Mouse (Mus musculus) embryonic facial prominence, embryonic 11.5 days (tissue): ENCODE measurements around the gene Morn3. TPM values are rescaled to one million over a fixed set of nuclear protein-coding genes. Genes with fewer than 3 reads are reported as not detected.
A peak's percentile ranks its signal among the peaks of the same experiment; 100 is the strongest.

Experiments used
- ATAC-seq: fragments of 200-750 bp; cut with Nextera tagmentation; replicated peaks from 2 replicates; pipeline ENCODE4 v1.8.0; 2017; ENCODE audit warnings: low read depth; ENCODE audit not compliant: insufficient number of reproducible peaks, low FRiP score, low TSS enrichment
- DNase-seq: peaks from one replicate; pipeline ENCODE4 v3.0.0-alpha.2; 2015; ENCODE audit warnings: low spot score
- H3K27ac ChIP-seq: fragments of 300-500 bp; sonication (generic); replicated peaks from 2 replicates; pipeline ENCODE4 v1.5.1; 2014; ENCODE audit warnings: mild to moderate bottlenecking, low read depth, low read length, control low read depth
- H3K27me3 ChIP-seq: fragments of 300-500 bp; sonication (generic); 2 replicates; pipeline ENCODE4 v1.6.1; 2014; ENCODE audit warnings: mild to moderate bottlenecking, low read length, moderate library complexity, mixed read lengths; ENCODE audit not compliant: control insufficient read depth, insufficient read depth
- H3K36me3 ChIP-seq: fragments of 300-500 bp; sonication (generic); replicated peaks from 2 replicates; pipeline ENCODE4 v1.6.1; 2014; ENCODE audit warnings: low read depth, mild to moderate bottlenecking, low read length, moderate library complexity, mixed read lengths; ENCODE audit not compliant: control insufficient read depth, insufficient read depth
- H3K4me1 ChIP-seq: fragments of 300-500 bp; sonication (generic); 2 replicates; pipeline ENCODE4 v1.6.1; 2014; ENCODE audit warnings: low read length, mixed read lengths; ENCODE audit not compliant: control insufficient read depth, insufficient read depth
- H3K4me2 ChIP-seq: fragments of 300-500 bp; sonication (generic); 2 replicates; pipeline ENCODE4 v1.6.1; 2014; ENCODE audit warnings: low read depth, mild to moderate bottlenecking, control low read depth, low read length, moderate library complexity
- H3K4me3 ChIP-seq: fragments of 300-500 bp; sonication (generic); 2 replicates; pipeline ENCODE4 v1.5.1; 2014; ENCODE audit warnings: low read depth, low read length, control low read depth
- H3K9ac ChIP-seq: fragments of 300-500 bp; sonication (generic); replicated peaks from 2 replicates; pipeline ENCODE4 v1.6.1; 2014; ENCODE audit warnings: mild to moderate bottlenecking, control low read depth, low read length
- H3K9me3 ChIP-seq: fragments of 300-500 bp; sonication (generic); replicated peaks from 2 replicates; pipeline ENCODE4 v1.6.1; 2016; ENCODE audit warnings: mild to moderate bottlenecking, low read length, inconsistent platforms, mixed read lengths; ENCODE audit not compliant: control insufficient read depth
- WGBS: fragments of 180-500 bp; shearing (Covaris S2); extraction: QIAGEN DNeasy Blood & Tissue Kit; methylation state at CpG from one replicate; pipeline ENCODE4 v1.1.7; 2014; 5-methylcytosine and 5-hydroxymethylcytosine counted together
- polyA plus RNA-seq: library from polyadenylated mRNA; unstranded; fragments of >200 nt; fragmentation: Nextera tagmentation; extraction: Ambion mirVana; gene quantifications from 2 replicates; pipeline ENCODE4 v1.2.1, GENCODE M21; 2014

Gene Morn3
- polyA plus RNA-seq, 1 experiment from 2014 or later = 0.91 TPM

DNA sequence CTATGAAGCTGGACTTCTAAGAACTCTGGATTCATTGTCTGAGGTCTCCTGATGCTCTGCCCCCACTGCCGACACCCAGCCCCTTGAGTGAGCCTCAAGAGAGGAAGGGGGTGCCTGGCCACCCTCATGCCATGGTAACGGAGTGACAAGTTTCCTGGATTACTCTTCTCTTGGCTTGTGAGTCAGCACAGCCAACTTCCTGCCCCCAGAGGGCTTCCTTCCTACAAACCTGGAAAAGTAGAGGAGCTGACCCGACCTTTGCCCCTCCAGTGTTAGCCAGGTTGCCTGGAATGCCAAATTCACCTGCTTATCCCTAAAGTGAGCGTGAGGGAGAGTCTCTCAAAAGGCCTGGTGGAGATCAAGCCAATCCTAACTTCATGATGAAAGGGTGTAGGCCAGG, 29.3 kb downstream of the Morn3 start:
- WGBS = 80% methylated on average over 4 of the region's 4 CpGs
- no peak for ATAC-seq
- Histone ChIP-seq H3K27me3 (no peaks in the 10 kb centered on the region), H3K9me3 (no peaks in the 10 kb centered on the region), H3K4me2 (no peak overlapping the region), H3K36me3 (no peaks in the 10 kb centered on the region), H3K4me3 (no peak overlapping the region), H3K4me1 (no peaks in the 10 kb centered on the region), H3K9ac (no peak overlapping the region), H3K27ac (no peak overlapping the region)
- DNase-seq = no peak

DNA sequence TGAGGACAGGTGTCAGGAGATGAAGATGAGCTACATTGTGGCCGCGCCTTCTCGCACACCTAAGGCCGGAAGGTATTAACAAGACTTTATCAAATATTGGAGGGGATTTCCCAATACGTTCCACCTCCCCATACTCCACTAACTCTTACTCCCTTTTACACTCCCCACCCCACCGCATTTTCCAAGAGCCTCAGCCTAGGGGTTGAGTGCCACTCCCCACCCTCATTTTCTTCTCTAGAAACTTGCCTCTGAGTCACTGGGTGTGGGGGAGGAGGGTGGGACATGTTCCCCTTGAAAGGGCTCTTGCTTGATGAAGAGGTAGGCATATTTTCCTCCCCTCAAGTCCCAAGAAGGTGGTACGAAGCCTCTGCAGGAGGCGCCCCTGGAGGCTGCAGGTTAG, 30.9 kb downstream of the Morn3 start:
- no peaks in the 10 kb centered on the region for H3K27me3 ChIP-seq
- DNase-seq (no peak), ATAC-seq (no peak)
- no peak overlapping the region for H3K27ac ChIP-seq
- H3K4me2 ChIP-seq = peak overlapping the region; percentile 77
- H3K4me3 ChIP-seq = peak overlapping the region; percentile 60
- 20% methylated on average over 8 of the region's 8 CpGs for WGBS
- H3K36me3 ChIP-seq = no peaks in the 10 kb centered on the region
- no peaks in the 10 kb centered on the region for H3K9me3 ChIP-seq
- H3K4me1 ChIP-seq = no peaks in the 10 kb centered on the region
- H3K9ac ChIP-seq = peak overlapping the region; percentile 70; the same call in 1 of the 2 replicates

DNA sequence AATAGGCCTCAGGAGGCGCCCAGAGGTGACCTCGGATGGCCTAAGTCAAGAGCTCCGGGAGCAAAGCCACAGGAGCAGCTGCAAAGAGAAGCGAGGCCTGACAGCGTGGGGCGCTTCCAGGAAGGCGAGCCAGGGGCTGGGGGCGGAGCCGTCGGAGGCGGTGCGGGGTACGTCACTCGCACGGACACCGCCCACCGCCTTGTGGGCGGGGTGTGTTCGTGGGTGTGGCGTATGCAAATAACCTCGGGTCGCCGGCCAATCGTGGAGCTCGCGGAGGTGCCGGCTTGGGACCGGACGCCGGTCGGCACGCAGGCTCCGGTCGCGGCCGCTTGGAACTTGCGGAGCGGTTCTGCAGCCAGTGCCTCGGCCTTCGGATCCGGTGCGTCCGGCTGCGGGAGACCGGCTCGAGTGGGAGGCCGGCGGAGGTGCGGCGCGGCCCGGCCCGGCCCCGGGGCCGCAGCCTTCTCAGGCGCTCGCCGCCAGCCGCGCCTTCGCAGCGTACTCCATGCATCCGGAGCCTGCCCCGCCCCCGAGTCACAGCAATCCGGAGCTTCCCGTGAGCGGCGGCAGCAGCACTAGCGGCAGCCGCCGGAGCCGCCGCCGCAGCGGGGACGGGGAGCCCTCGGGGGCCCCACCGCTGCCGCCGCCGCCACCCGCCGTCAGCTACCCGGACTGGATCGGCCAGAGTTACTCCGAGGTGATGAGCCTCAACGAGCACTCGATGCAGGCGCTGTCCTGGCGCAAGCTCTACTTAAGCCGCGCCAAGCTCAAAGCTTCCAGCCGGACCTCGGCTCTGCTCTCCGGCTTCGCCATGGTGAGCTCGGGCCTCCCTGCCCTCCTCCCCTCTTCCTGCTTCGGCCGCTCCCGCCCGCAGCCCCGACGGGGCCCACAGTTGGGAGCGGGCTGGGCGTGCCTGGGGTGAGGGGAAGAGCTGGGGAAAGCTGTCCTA, 31.8 kb downstream of the Morn3 start, which contains the start of gene Orai1:
TSS of gene Orai1 (plus strand) at position 322 of the 949 bp plus-strand sequence.
- no peaks in the 10 kb centered on the region for H3K27me3 ChIP-seq
- peak within 1 kb of the TSS; percentile 70 for H3K9ac ChIP-seq
- no peaks in the 10 kb centered on the region for H3K9me3 ChIP-seq
- peak within 1 kb of the TSS; percentile 60 for H3K4me3 ChIP-seq
- H3K36me3 ChIP-seq = no peaks in the 10 kb centered on the region
- DNase-seq (peak; percentile 98), ATAC-seq (peak; percentile 89)
- under 1% methylated on average over 93 of the region's 106 CpGs for WGBS
- no peaks in the 10 kb centered on the region for H3K4me1 ChIP-seq
- H3K27ac ChIP-seq = peak within 1 kb of the TSS; percentile 85
- peak within 1 kb of the TSS; percentile 77 for H3K4me2 ChIP-seq

DNA sequence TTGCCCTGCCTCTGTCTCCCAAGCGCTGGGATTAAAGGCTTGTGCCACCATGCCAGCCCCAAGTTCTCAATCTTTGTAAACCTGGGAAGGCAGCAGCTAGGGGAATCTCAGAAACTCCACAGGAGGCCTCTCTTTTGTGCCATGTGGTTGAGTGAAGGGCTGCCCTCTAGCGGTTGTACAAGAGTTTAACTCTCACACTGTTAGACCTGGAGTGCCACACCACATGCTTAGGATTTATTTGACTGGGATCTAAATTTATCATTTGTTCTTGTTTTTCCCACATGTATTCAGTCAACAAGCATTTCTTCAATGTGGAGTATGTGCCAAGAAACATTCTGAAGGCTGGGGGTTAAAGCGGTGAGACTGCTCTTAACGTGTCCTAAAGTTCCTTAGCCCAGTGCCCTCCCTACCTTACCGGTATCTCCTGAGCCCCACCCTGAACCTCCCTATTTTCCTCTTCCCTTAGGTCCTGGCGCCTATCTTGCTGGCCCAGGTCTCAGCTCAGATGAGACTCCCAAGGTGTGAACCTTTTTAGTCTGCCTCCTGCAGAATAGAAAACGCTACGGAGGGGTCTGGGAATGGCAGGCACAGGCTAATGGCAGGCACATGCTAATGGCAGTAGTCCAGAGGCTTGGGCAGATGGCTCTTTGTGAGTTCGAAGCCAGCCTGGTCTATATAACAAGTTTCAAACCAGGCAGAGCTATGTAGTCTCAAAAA, 33.1 kb downstream of the Morn3 start:
- Histone ChIP-seq H3K4me1 (no peaks in the 10 kb centered on the region), H3K27me3 (no peaks in the 10 kb centered on the region), H3K9ac (no peak overlapping the region), H3K9me3 (no peaks in the 10 kb centered on the region), H3K4me3 (no peak overlapping the region), H3K27ac (no peak overlapping the region), H3K36me3 (no peaks in the 10 kb centered on the region), H3K4me2 (no peak overlapping the region)
- peak; percentile 88 for DNase-seq
- ATAC-seq = no peak
- 63% methylated on average over 9 of the region's 9 CpGs for WGBS

DNA sequence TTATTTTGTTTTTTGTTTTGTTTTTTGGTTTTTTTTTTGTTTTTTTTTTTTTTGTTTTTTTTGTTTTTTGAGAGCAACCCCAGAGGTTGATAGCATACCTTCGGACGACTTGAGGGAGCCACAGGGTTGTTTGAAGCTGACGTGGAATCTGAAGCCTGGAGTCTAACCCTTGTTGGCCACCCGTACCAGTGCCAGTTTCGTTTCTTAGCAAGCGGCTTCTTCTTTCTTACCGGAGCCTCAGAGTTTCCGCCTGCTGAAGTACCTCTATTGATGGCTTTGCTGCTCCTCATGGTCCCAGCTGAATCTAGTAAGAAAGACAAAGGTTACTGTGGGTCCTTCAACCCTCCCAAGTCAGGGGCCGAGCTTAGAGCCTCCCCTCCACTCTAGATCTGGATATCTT, 35.1 kb downstream of the Morn3 start:
- Histone ChIP-seq H3K27me3 (no peaks in the 10 kb centered on the region), H3K4me1 (no peaks in the 10 kb centered on the region), H3K36me3 (no peaks in the 10 kb centered on the region), H3K9me3 (no peaks in the 10 kb centered on the region), H3K27ac (no peak overlapping the region), H3K4me3 (no peak overlapping the region), H3K9ac (no peak overlapping the region), H3K4me2 (no peak overlapping the region)
- ATAC-seq (no peak), DNase-seq (no peak)
- 93% methylated on average over 9 of the region's 9 CpGs for WGBS

DNA sequence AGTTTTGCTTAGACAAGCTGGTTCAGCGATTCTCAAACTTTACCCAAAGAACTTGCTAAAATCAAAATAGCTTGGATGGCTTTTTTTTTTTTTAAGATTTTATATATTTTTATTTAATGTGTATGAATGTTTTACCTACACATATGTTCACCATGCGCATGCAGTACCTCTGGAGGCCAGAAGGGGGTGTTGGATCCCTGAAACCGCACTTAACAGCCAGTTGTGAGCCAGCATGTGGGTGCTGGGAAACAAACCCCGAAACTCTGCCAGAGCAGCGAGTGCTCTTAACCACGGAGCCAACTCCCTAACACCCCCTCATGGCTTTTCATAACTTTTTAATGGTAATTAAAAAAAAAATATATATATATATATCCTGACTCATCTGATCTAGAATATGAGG, 36.0 kb downstream of the Morn3 start:
- Histone ChIP-seq H3K4me1 (no peaks in the 10 kb centered on the region), H3K4me3 (no peak overlapping the region), H3K27me3 (no peaks in the 10 kb centered on the region), H3K9me3 (no peaks in the 10 kb centered on the region), H3K36me3 (no peaks in the 10 kb centered on the region), H3K4me2 (no peak overlapping the region), H3K9ac (no peak overlapping the region), H3K27ac (no peak overlapping the region)
- 89% methylated on average over 6 of the region's 6 CpGs for WGBS
- ATAC-seq (no peak), DNase-seq (no peak)

DNA sequence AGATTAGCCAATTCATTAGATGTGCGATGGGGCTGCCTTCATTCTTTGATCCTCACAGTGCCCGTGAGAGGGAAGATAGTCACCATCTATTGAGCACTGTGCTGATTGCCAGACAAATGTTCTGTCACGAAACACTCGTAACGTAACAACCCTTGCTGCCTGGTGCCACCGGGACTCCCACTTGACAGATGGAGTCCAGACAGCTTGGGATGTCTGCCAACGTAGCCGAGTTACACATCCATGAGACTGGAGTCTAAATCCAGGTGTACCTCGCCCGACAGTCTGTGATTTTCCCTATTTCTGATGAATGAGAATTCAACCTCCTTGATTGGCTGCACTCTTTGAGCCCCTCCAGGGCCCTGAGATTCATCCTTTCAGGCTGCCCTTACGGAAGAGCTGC, 36.9 kb downstream of the Morn3 start:
- H3K27ac ChIP-seq = no peak overlapping the region
- H3K9ac ChIP-seq = no peak overlapping the region
- no peaks in the 10 kb centered on the region for H3K27me3 ChIP-seq
- H3K4me2 ChIP-seq = no peak overlapping the region
- DNase-seq (no peak), ATAC-seq (no peak)
- no peaks in the 10 kb centered on the region for H3K4me1 ChIP-seq
- WGBS = 83% methylated on average over 11 of the region's 11 CpGs
- no peaks in the 10 kb centered on the region for H3K36me3 ChIP-seq
- H3K9me3 ChIP-seq = no peaks in the 10 kb centered on the region
- no peak overlapping the region for H3K4me3 ChIP-seq
